Mouse (Mus musculus) forebrain, embryonic 15.5 days (tissue): ENCODE results near the gene BC005537. TPM values are rescaled to one million over a fixed set of nuclear protein-coding genes. Genes with fewer than 3 reads are reported as not detected.

Source experiments
- ATAC-seq: fragments of 200-750 bp; cut with Nextera tagmentation; replicated peaks from 2 replicates; pipeline ENCODE4 v1.8.0; 2017; ENCODE audit warnings: mild to moderate bottlenecking, moderate TSS enrichment, moderate library complexity
- H3K27ac ChIP-seq: fragments of 300-500 bp; sonication (generic); replicated peaks from 2 replicates; pipeline ENCODE4 v1.5.1; 2015; ENCODE audit warnings: mild to moderate bottlenecking, inconsistent platforms
- H3K27me3 ChIP-seq: fragments of 300-500 bp; sonication (generic); 2 replicates; pipeline ENCODE4 v1.6.1; 2015; ENCODE audit warnings: inconsistent platforms
- H3K36me3 ChIP-seq: fragments of 300-500 bp; sonication (generic); 2 replicates; pipeline ENCODE4 v1.6.1; 2015; ENCODE audit warnings: mild to moderate bottlenecking, inconsistent platforms
- H3K4me1 ChIP-seq: fragments of 300-500 bp; sonication (generic); 2 replicates; pipeline ENCODE4 v1.6.1; 2015; ENCODE audit warnings: inconsistent platforms
- H3K4me2 ChIP-seq: fragments of 300-500 bp; sonication (generic); replicated peaks from 2 replicates; pipeline ENCODE4 v1.6.1; 2015; ENCODE audit warnings: mild to moderate bottlenecking, inconsistent platforms
- H3K4me3 ChIP-seq: fragments of 300-500 bp; sonication (generic); 2 replicates; pipeline ENCODE4 v1.5.1; 2015; ENCODE audit warnings: mild to moderate bottlenecking, inconsistent platforms
- H3K9ac ChIP-seq: fragments of 300-500 bp; sonication (generic); replicated peaks from 2 replicates; pipeline ENCODE4 v1.6.1; 2015; ENCODE audit warnings: mild to moderate bottlenecking, inconsistent platforms
- H3K9me3 ChIP-seq: fragments of 300-500 bp; sonication (generic); 2 replicates; pipeline ENCODE4 v1.6.1; 2016; ENCODE audit warnings: inconsistent platforms
- WGBS: fragments of 180-500 bp; shearing (Covaris S2); methylation state at CpG from one replicate; pipeline ENCODE4 v1.1.7; 2015; ENCODE audit warnings: mixed read lengths; 5-methylcytosine and 5-hydroxymethylcytosine counted together
- polyA plus RNA-seq: library from polyadenylated mRNA; unstranded; fragments of >200 nt; fragmentation: Nextera tagmentation; extraction: Ambion mirVana; gene quantifications from 2 replicates; pipeline ENCODE4 v1.2.1, GENCODE M21; 2015

Gene BC005537
- polyA plus RNA-seq, 1 experiment from 2014 or later = 30.8 TPM

GRCm38 (mm10) chr13:24778026-24778425, 23.4 kb upstream of the BC005537 start:
- H3K36me3 ChIP-seq = no peaks in the 10 kb centered on the region
- ATAC-seq = no peak
- no peak overlapping the region for H3K4me3 ChIP-seq
- no peak overlapping the region for H3K9ac ChIP-seq
- no peaks in the 10 kb centered on the region for H3K9me3 ChIP-seq
- H3K4me2 ChIP-seq = no peak overlapping the region
- H3K27me3 ChIP-seq = no peaks in the 10 kb centered on the region
- 88% methylated on average over 2 of the region's 2 CpGs for WGBS
- H3K27ac ChIP-seq = no peak overlapping the region
- no peaks in the 10 kb centered on the region for H3K4me1 ChIP-seq

GRCm38 (mm10) chr13:24778706-24779380, 22.6 kb upstream of the BC005537 start:
- no peak overlapping the region for H3K27ac ChIP-seq

GRCm38 (mm10) chr13:24781916-24782315, 19.5 kb upstream of the BC005537 start:
- ATAC-seq = no peak
- Histone ChIP-seq H3K9ac (no peak overlapping the region), H3K4me1 (no peaks in the 10 kb centered on the region), H3K27ac (no peak overlapping the region), H3K4me2 (no peak overlapping the region), H3K9me3 (no peaks in the 10 kb centered on the region), H3K27me3 (no peaks in the 10 kb centered on the region), H3K36me3 (no peaks in the 10 kb centered on the region), H3K4me3 (no peak overlapping the region)
- 49% methylated on average over 5 of the region's 5 CpGs for WGBS

More at GRCm38 (mm10) chr13:24778706-24779380, 22.6 kb upstream of the BC005537 start:
- H3K9me3 ChIP-seq = no peaks in the 10 kb centered on the region
- no peaks in the 10 kb centered on the region for H3K4me1 ChIP-seq
- H3K27me3 ChIP-seq = no peaks in the 10 kb centered on the region
- H3K36me3 ChIP-seq = no peaks in the 10 kb centered on the region
- no peak overlapping the region for H3K9ac ChIP-seq
- no peak overlapping the region for H3K4me2 ChIP-seq
- 87% methylated on average over 8 of the region's 8 CpGs for WGBS
- no peak for ATAC-seq
- no peak overlapping the region for H3K4me3 ChIP-seq

- Histone ChIP-seq H3K27me3 (no peaks in the 10 kb centered on the region), H3K4me1 (no peaks in the 10 kb centered on the region), H3K4me2 (no peak overlapping the region), H3K9ac (no peak overlapping the region), H3K9me3 (no peaks in the 10 kb centered on the region), H3K36me3 (no peaks in the 10 kb centered on the region), H3K27ac (no peak overlapping the region), H3K4me3 (no peak overlapping the region)
- 40% methylated on average over 11 of the region's 11 CpGs for WGBS
- ATAC-seq = no peak
These were observed 15.4 kb upstream of the BC005537 start for GRCm38 (mm10) chr13:24786014-24786490.

- Histone ChIP-seq H3K9ac (no peak overlapping the region), H3K27ac (no peak overlapping the region), H3K27me3 (no peaks in the 10 kb centered on the region), H3K4me3 (no peak overlapping the region), H3K36me3 (no peaks in the 10 kb centered on the region), H3K4me2 (no peak overlapping the region), H3K9me3 (no peaks in the 10 kb centered on the region), H3K4me1 (no peaks in the 10 kb centered on the region)
- no peak for ATAC-seq
- WGBS = 87% methylated on average over 5 of the region's 5 CpGs
These were observed 14.0 kb upstream of the BC005537 start for GRCm38 (mm10) chr13:24787477-24787876.

- ATAC-seq = no peak
- H3K9ac ChIP-seq = no peak overlapping the region
- H3K4me2 ChIP-seq = no peak overlapping the region
- H3K36me3 ChIP-seq = no peaks in the 10 kb centered on the region
- WGBS = 77% methylated on average over 2 of the region's 2 CpGs
- H3K4me1 ChIP-seq = no peaks in the 10 kb centered on the region
- no peak overlapping the region for H3K4me3 ChIP-seq
- H3K27ac ChIP-seq = no peak overlapping the region
- H3K9me3 ChIP-seq = no peaks in the 10 kb centered on the region
- H3K27me3 ChIP-seq = no peaks in the 10 kb centered on the region
These were observed 10.1 kb upstream of the BC005537 start for GRCm38 (mm10) chr13:24791349-24791748.

- WGBS = 91% methylated on average over 9 of the region's 9 CpGs
- Histone ChIP-seq H3K36me3 (no peaks in the 10 kb centered on the region), H3K27ac (no peak overlapping the region), H3K4me2 (no peak overlapping the region), H3K4me3 (no peak overlapping the region), H3K9ac (no peak overlapping the region), H3K4me1 (no peaks in the 10 kb centered on the region), H3K9me3 (no peaks in the 10 kb centered on the region), H3K27me3 (no peaks in the 10 kb centered on the region)
- ATAC-seq = no peak
These were observed 8.9 kb upstream of the BC005537 start for GRCm38 (mm10) chr13:24792411-24793045.

- no peak for ATAC-seq
- Histone ChIP-seq H3K4me3 (no peak overlapping the region), H3K4me2 (no peak overlapping the region), H3K9me3 (no peaks in the 10 kb centered on the region), H3K27me3 (no peaks in the 10 kb centered on the region), H3K9ac (no peak overlapping the region), H3K36me3 (no peaks in the 10 kb centered on the region), H3K4me1 (peaks cover 21% of the 10 kb centered on the region), H3K27ac (no peak overlapping the region)
- WGBS = 93% methylated on average over 4 of the region's 4 CpGs
These were observed 2.8 kb upstream of the BC005537 start for GRCm38 (mm10) chr13:24798686-24799085.

GRCm38 (mm10) chr13:24799378-24799777, 2.1 kb upstream of the BC005537 start:
- peak overlapping the region; percentile 90 for H3K4me2 ChIP-seq
- H3K27ac ChIP-seq = peak overlapping the region; percentile 100; the same call in 1 of the 2 replicates
- H3K36me3 ChIP-seq = no peaks in the 10 kb centered on the region
- H3K27me3 ChIP-seq = no peaks in the 10 kb centered on the region
- H3K4me1 ChIP-seq = peaks cover 27% of the 10 kb centered on the region
- peak overlapping the region; percentile 98 for H3K4me3 ChIP-seq
- WGBS = 76% methylated on average over 5 of the region's 5 CpGs
- H3K9ac ChIP-seq = no peak overlapping the region; the same call in 1 of the 2 replicates
- H3K9me3 ChIP-seq = no peaks in the 10 kb centered on the region
- ATAC-seq = no peak

GRCm38 (mm10) chr13:24799925-24800673, 1.4 kb upstream of the BC005537 start:
- under 1% methylated on average over 31 of the region's 31 CpGs for WGBS
- Histone ChIP-seq H3K36me3 (no peaks in the 10 kb centered on the region), H3K27ac (peak overlapping the region; percentile 100), H3K4me3 (peak overlapping the region; percentile 98), H3K9me3 (no peaks in the 10 kb centered on the region), H3K9ac (peak overlapping the region; percentile 59), H3K27me3 (no peaks in the 10 kb centered on the region), H3K4me1 (peaks cover 32% of the 10 kb centered on the region), H3K4me2 (peak overlapping the region; percentile 90)
- peak; percentile 66 for ATAC-seq

- peak; percentile 97 for ATAC-seq
- peak overlapping the region; percentile 90 for H3K4me2 ChIP-seq
- peak overlapping the region; percentile 100 for H3K27ac ChIP-seq
- H3K4me3 ChIP-seq = peak overlapping the region; percentile 98
- no peaks in the 10 kb centered on the region for H3K9me3 ChIP-seq
- H3K4me1 ChIP-seq = peaks cover 36% of the 10 kb centered on the region
- peak overlapping the region; percentile 96 for H3K9ac ChIP-seq
- no peaks in the 10 kb centered on the region for H3K27me3 ChIP-seq
- no peaks in the 10 kb centered on the region for H3K36me3 ChIP-seq
- under 1% methylated on average over 42 of the region's 42 CpGs for WGBS
These were observed 666 bp upstream of the BC005537 start for GRCm38 (mm10) chr13:24800674-24801307.
